Mouse (Mus musculus) monocyte, adult 5-6 weeks (primary cell): ENCODE measurements at regions not wholly inside any gene's neighbourhood (a gene's known extent, or its start where the extent isn't known, plus 50 kb on each side); places are given as distances from the start of the nearest gene placed in this dataset.

Experiments used
- ATAC-seq: fragments of 153-309, 156-312 bp; replicated peaks from 2 replicates; pipeline ENCODE4 v1.8.0; 2017; ENCODE audit warnings: mild to moderate bottlenecking; ENCODE audit not compliant: low TSS enrichment, insufficient number of reproducible peaks, severe bottlenecking, poor library complexity, low FRiP score

- no peak for ATAC-seq
Observed at GRCm38 (mm10) chr1:148699854-148700598, 1261.1 kb downstream of the Pla2g4a start.

GRCm38 (mm10) chr1:148690085-148690484 is 1271.0 kb downstream of the Pla2g4a start:
- ATAC-seq, result no peak

- ATAC-seq, result no peak
Observed at GRCm38 (mm10) chr1:148689618-148690017, 1271.5 kb downstream of the Pla2g4a start.

- ATAC-seq, result no peak
Observed at GRCm38 (mm10) chr1:148675516-148675915, 1285.6 kb downstream of the Pla2g4a start.

GRCm38 (mm10) chr1:148664409-148664808 is 1296.7 kb downstream of the Pla2g4a start:
- ATAC-seq, result no peak

- ATAC-seq, result no peak
Observed at GRCm38 (mm10) chr1:148656990-148657389, 1304.1 kb downstream of the Pla2g4a start.
